ENCODE assay signal across 19 mouse cellular contexts in genomic region chr6:106520367-106520766, GRCm38 (mm10).
"Had no signal": no experiment of that assay in that cellular context is flagged by ENCODE, and none has a peak within 500 bp of the region (broad histone marks: within the 10 kb centered on the region; RNA-seq: fewer than 3 reads in every experiment).

No protein-coding gene starts in this region.

- H3K9ac ChIP-seq: lung, embryonic 15.5 days; midbrain, embryonic 13.5 days; midbrain, embryonic 15.5 days; neural tube, embryonic 12.5 days had no signal

- H3K36me3 ChIP-seq: lung, embryonic 15.5 days; midbrain, embryonic 13.5 days; midbrain, embryonic 15.5 days; neural tube, embryonic 12.5 days had no signal

- DNase-seq: lung, adult 2 months; lung, postnatal 14 days; lung, postnatal 36 days; retina, postnatal 1 day; right cerebral cortex, adult 18-20 months; right cerebral cortex, postnatal 25 days; right cerebral cortex, postnatal 4 days; spleen, adult 18-20 months; thymus, adult 18-20 months; thymus, postnatal 14 days; thymus, postnatal 36 days had no signal

- H3K4me3 ChIP-seq: lung, embryonic 15.5 days; megakaryocyte, embryonic 14.5 days; midbrain, embryonic 13.5 days; midbrain, embryonic 15.5 days; neural tube, embryonic 12.5 days had no signal

- ATAC-seq: lung, postnatal 0 days; midbrain, embryonic 13.5 days; midbrain, embryonic 15.5 days had no signal

- H3K4me1 ChIP-seq: lung, embryonic 15.5 days; megakaryocyte, embryonic 14.5 days; midbrain, embryonic 13.5 days; midbrain, embryonic 15.5 days; neural tube, embryonic 12.5 days had no signal

- H3K9me3 ChIP-seq: lung, embryonic 15.5 days; megakaryocyte, embryonic 14.5 days; midbrain, embryonic 13.5 days; midbrain, embryonic 15.5 days; neural tube, embryonic 12.5 days had no signal

- H3K27ac ChIP-seq: lung, embryonic 15.5 days; macrophage; midbrain, embryonic 13.5 days; midbrain, embryonic 15.5 days; neural tube, embryonic 12.5 days had no signal

- H3K4me2 ChIP-seq: lung, embryonic 15.5 days; midbrain, embryonic 11.5 days; midbrain, embryonic 13.5 days; midbrain, embryonic 15.5 days; neural tube, embryonic 12.5 days had no signal

- H3K27me3 ChIP-seq: lung, embryonic 15.5 days; megakaryocyte, embryonic 14.5 days; midbrain, embryonic 13.5 days; midbrain, embryonic 15.5 days; neural tube, embryonic 12.5 days had no signal
